Mouse (Mus musculus): ENCODE measurements at regions not wholly inside any gene's neighbourhood (a gene's known extent, or its start where the extent isn't known, plus 50 kb on each side); places are given as distances from the start of the nearest gene placed in this dataset.
A peak's percentile ranks its signal among the peaks of the same experiment; 100 is the strongest.
"Not testable (repeated sequence)": the region's sequence is repeated elsewhere in the genome, so short reads cannot be mapped to it uniquely, and the experiment has no call there.

DNA sequence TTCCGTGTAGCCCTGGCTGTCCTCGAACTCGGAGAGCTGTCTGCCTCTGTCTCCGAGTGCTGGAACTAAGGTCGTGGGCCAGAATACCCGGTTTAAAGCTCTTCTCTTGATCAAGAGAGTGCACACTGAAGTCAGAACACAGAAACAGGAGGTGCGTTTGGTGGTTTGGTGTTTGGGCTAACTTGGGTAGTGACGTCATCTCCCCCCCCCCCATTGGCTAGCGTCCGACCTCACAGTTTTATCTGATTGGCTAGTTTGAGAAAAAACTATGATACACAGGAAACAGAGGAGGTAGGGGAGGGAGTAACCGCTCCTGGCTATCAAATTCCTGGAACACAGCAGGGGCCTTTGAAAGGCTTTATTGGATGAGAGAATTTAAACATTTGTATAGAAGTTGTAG lies 60.2 kb upstream of the Pim1 start:
- no peak for DNase-seq (ENCODE audit: extremely low spot score in 1 of 2, low spot score in 2 of 2)
- intact Hi-C loops (cut with DNase I) = no loop called here

GRCm38 (mm10) chr17:29430806-29431205 lies 59.7 kb upstream of the Pim1 start:
- DNase-seq (ENCODE audit: extremely low spot score in 1 of 2, low spot score in 2 of 2) = no peak
- intact Hi-C loops (cut with DNase I) = no loop called here

GRCm38 (mm10) chr17:29431553-29432297 lies 58.8 kb upstream of the Pim1 start:
- intact Hi-C loops (cut with DNase I) = no loop called here
- DNase-seq (ENCODE audit: extremely low spot score in 1 of 2, low spot score in 2 of 2) = no peak

GRCm38 (mm10) chr17:29432666-29433065 lies 57.9 kb upstream of the Pim1 start:
- no peak for DNase-seq (ENCODE audit: extremely low spot score in 1 of 2, low spot score in 2 of 2)
- intact Hi-C loops (cut with DNase I) = no loop called here

GRCm38 (mm10) chr17:29433370-29433769 lies 57.2 kb upstream of the Pim1 start:
- intact Hi-C loops (cut with DNase I) = no loop called here
- no peak for DNase-seq (ENCODE audit: extremely low spot score in 1 of 2, low spot score in 2 of 2)

GRCm38 (mm10) chr17:29434074-29434944 lies 56.2 kb upstream of the Pim1 start:
- intact Hi-C loops (cut with DNase I) = no loop called here
- no peak for DNase-seq (ENCODE audit: extremely low spot score in 1 of 2, low spot score in 2 of 2)

GRCm38 (mm10) chr17:29435345-29436006 lies 55.1 kb upstream of the Pim1 start:
- no peak for DNase-seq (ENCODE audit: extremely low spot score in 1 of 2, low spot score in 2 of 2)
- intact Hi-C loops (cut with DNase I) = loop anchor here (5.0 kb wide), 1 partner anchor 57 kb away; the partner anchor contains the start of gene Pim1

DNA sequence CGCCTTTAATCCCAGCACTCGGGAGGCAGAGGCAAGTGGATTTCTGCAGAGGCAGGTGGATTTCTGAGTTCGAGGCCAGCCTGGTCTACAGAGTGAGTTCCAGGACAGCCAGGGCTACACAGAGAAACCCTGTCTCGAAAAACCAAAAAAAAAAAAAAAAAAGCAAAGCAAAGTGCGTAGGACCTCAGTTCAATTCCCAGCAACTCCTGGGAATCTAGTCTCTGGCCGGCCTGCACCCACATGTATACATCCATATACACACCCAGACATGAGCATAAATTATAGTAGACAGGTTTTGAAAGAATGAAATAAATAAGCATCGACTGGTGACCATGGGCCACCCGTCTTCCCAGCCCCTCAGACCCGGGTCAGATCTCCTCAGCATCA lies 54.1 kb upstream of the Pim1 start:
- intact Hi-C loops (cut with DNase I) = loop anchor here (5.0 kb wide), 1 partner anchor 56 kb away; the partner anchor contains the start of gene Pim1
- not testable (repeated sequence) for DNase-seq (ENCODE audit: extremely low spot score in 1 of 2, low spot score in 2 of 2)

- intact Hi-C loops (cut with DNase I) = loop anchor here (5.0 kb wide), 1 partner anchor 55 kb away; the partner anchor contains the start of gene Pim1
- peak; percentile 56 to 90 for DNase-seq (ENCODE audit: extremely low spot score in 1 of 2, low spot score in 2 of 2)
Observed at GRCm38 (mm10) chr17:29436871-29437534, 53.5 kb upstream of the Pim1 start.

GRCm38 (mm10) chr17:29437535-29438324 lies 52.8 kb upstream of the Pim1 start:
- DNase-seq (ENCODE audit: extremely low spot score in 1 of 2, low spot score in 2 of 2) = no peak
- intact Hi-C loops (cut with DNase I) = loop anchor here (5.0 kb wide), 1 partner anchor 55 kb away; the partner anchor contains the start of gene Pim1

DNA sequence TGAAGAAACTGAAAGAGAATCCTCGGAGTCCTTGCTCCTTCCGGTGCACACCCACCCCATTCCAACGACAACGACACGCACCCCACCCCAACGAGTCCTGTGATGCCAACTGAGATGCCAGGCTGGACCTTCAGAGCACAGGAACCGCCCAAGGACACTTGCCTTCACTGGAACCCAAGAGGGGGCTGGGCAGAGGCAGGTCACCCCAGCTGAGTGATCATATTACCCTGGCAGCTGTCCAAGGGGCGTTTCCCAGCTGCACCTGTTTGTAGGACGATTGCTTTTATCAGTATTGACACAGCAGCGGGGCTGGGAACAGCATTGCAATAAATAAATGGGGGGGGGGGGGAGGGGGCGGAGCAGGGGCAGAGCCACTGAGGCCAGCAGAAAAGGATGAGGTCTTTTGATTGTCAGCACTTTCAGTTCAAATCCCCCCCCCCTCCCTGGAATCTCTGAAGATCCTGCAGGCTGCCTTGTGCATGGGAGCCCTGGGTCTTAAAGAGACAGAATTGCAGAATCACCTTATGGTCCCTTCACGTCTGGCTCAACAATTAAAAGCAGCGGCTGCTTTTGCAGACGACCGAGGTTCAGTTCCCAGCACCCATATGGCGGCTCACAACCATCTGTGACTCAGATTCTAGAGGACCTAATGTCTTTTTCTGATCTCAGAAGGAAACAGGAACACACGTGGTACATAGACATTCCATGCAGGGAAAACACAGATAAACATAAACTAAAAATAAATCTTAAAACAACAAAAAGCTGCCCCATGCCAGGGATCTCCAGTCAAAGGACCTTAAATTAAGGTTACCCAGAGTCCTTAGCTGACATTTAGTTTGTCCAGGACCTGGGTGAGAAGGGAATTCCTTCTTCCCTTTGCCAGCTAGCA lies 52.0 kb upstream of the Pim1 start:
- DNase-seq (ENCODE audit: extremely low spot score in 1 of 2, low spot score in 2 of 2) = peak in 1 of 2 experiments; percentile 71
- intact Hi-C loops (cut with DNase I) = loop anchor here (5.0 kb wide), 1 partner anchor 54 kb away; the partner anchor contains the start of gene Pim1

- no peak for DNase-seq (ENCODE audit: extremely low spot score in 1 of 2, low spot score in 2 of 2)
- intact Hi-C loops (cut with DNase I) = loop anchor here (5.0 kb wide), 1 partner anchor 52 kb away; the partner anchor contains the start of gene Pim1
Observed at GRCm38 (mm10) chr17:29439992-29440391, 50.6 kb upstream of the Pim1 start.

DNA sequence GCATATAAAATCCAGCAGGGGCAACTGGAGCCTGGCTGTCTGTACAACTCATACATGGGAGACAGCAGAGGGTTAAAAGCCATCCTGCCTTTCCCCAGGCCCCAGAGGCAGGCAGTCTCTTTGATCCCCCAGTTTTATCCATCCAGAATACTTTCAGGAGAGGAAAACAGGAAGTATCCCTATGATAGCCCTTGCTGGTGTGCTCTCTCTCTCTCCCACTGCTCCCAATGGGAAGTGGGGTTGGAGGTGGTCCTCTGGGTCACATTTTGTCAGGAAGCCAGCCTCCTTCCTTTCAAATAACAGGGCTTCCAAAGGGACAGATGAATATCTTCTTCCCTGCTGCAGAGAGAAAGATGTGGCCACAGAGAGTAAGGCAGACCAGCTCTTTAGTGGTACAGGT lies 50.1 kb upstream of the Pim1 start:
- DNase-seq (ENCODE audit: extremely low spot score in 1 of 2, low spot score in 2 of 2) = no peak
- intact Hi-C loops (cut with DNase I) = no loop called here
